Mouse (Mus musculus): Measurements from ENCODE around the gene Otud7b.

Otud7b gene

DNA sequence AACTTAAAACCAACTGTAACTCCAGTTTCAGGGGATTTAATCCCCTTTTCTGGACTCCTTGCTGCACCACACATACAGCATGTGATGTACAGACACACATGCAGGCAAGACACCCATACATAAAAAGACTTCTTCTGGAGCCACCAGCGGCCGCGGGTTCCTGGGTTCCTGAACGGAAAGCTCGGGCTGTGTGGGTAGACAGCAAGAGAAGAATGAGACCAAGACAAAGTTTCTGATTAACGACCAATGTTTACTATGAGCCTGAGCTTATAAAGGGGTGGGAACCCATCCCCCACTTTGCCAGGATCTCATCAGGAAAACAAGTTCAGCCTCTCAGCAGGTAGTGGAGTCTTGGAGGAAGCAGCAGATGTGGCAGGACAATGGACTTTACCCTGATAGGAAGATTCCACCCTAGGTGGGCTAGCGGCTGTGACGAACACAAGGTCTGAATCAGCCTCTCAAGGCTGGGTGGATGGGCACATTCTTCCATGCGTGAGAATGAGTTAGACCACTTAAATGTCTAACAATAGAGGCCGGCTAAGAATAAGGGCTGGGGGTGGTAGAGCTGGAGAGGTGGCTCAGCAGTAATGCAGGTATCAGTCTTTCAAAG is 20.1 kb upstream of the Otud7b start:
- no peak for DNase-seq (ENCODE audit: low spot score)

DNA sequence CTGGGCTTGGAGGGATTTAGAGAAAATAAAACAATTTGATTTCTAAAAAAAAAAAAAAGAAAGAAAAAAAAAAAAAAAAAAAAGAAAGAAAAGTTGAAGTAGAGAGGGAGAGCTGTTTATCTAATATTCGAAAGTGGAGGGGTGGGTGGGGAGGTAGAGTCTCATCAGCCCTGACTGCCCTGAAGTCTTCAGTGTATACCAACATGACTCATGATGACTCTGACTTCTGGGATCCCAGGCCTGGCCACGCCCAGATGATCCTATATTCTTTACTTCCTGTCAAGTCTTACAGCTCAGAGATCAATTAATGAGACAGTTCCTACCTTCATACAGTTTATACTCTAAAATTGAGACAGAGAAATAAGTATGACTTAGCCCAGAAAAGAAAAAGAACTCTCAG is 17.1 kb upstream of the Otud7b start:
- DNase-seq (ENCODE audit: low spot score), result no peak

DNA sequence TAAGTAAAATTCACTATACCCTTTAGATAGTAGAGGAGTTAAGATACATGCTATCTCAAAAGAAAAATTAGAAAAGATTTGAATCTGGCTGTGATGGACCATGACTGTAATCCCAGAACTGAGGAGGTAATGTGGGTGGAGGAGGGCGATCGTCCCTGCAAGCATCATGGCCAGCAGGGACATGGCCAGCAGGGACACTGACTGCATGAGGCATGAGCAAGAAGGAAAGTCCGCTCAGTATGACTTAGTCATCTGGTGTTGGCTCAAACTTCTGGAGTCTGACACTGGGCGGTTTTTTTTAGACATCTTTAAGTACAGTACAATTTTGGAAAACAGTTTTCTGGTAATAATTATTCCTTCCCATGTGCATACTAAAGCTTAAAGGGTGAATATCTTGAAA is 16.5 kb upstream of the Otud7b start:
- no peak for DNase-seq (ENCODE audit: low spot score)

DNA sequence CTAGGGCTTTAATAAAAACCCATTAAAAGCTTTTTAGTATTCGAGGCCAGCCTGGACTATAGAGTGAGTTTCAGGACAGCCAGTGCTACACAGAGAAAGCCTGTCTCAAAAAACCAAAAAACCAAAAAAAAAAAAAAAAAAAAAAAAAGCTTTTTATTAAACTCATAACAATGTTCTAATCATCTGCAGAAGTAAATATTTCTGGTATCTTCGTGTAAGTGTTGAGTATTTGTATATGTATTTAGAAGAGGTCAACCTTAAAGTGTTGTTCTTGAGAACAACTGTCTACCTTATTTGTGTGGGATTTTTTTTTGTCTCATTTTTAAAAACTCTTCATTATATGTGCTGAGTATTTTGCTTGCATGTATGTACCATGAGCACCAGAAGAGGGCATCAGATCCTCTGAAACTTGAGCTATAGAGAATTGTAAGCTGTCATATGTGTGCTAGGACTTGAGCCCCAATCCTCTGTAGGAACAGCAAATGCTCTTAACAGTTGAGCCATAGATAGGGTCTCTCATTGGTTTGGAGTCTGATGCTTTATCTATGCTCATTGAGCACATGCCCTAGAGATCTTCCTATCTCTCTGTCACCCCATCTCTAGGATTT is 14.3 kb upstream of the Otud7b start:
- DNase-seq (ENCODE audit: low spot score), result no peak

DNA sequence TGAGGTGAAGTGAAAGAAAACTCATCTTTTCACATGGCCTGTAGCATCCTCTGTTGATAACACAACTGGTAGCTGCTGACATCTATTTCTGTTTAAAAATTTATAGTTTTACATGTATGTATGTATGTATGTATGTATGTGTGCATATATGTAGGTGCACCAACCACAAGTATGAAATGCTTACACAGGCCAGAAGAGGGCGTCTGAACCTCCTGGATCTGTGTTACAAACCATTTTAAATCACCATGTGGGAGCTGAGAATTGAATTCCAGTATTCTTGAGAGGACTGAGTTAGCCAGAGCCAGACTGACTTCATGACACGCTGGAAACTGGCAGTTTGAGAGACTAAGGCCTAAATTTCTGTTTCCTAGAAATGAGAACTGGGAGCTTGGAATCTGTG is 13.2 kb upstream of the Otud7b start:
- DNase-seq (ENCODE audit: low spot score), result no peak

DNA sequence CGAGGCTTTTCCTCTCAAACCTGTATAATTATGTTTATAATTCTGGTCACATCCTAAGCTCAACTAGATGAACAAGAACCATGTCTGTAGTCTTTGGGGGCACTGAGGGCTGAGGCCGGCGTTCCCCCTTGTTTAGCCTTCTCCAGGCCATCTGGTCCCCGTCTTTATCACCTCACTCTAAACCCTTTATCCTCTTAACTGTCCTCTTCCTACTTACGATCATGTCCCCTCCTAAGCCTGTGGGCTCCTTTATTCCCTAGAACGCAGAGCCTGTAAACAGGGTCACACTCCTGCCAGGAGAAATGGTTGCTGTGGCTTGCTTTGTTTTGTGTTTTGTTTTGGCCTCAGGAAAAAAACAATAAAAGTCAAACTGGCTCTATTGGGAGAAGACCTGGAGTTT is 12.4 kb upstream of the Otud7b start:
- DNase-seq (ENCODE audit: low spot score), result no peak

DNA sequence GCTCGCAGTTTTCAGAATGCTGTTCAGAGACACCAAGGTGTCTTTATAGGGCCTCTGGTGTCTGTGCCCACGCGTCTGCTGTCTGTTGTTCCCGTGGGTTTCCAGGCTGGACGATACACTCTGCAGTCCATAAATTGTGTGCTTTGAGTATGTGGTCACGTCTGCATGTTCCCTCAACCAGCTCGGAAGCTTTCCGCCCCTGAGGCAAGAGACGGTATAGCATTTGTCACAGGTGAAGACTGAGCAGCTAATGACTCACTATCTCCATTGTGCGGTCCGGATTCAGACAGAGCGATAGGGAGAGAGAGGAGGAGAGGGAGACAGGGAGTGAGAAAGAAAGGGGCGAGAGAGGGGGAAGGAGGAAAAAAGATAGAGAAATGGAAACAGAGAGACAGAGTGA is 10.8 kb upstream of the Otud7b start:
- no peak for DNase-seq (ENCODE audit: low spot score)

DNA sequence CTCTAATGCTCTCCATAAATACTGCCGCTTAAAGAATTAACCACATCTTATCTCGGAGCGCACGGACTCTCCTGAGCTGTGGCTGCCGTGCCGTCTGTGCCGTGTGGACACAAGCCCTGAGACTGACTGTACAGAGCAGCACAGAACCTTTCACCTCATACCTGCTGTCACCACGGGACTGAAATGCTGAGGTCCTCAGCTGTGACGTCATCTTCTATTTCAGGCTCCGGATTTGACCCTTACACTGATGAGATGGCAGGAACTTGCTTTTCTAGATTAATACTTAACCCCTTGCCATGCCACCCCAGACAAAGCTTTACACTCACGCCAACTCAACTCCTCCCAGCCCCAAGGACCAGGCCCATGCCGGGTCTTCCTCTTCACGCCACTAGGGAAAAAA is 10.1 kb upstream of the Otud7b start:
- no peak for DNase-seq (ENCODE audit: low spot score)

DNA sequence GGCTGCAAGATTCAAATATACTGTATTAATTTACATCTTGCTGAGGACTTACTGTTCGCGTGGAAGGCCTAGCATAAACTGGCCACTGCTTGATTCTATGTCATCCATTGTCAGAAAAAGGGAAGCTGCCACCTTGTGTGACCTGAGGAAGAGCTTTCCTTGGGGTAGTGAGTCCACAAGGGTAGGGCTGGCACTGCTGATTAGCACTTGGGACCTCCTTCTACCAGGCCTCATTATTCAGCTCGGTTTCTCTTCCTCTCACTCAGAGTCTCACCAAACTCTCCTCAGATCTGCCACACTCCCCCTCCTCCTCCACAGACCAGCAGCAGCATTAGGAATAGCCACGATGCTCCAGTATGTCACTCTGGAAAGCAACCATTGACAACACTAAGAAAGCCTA is 6.2 kb upstream of the Otud7b start:
- DNase-seq (ENCODE audit: low spot score), result no peak

DNA sequence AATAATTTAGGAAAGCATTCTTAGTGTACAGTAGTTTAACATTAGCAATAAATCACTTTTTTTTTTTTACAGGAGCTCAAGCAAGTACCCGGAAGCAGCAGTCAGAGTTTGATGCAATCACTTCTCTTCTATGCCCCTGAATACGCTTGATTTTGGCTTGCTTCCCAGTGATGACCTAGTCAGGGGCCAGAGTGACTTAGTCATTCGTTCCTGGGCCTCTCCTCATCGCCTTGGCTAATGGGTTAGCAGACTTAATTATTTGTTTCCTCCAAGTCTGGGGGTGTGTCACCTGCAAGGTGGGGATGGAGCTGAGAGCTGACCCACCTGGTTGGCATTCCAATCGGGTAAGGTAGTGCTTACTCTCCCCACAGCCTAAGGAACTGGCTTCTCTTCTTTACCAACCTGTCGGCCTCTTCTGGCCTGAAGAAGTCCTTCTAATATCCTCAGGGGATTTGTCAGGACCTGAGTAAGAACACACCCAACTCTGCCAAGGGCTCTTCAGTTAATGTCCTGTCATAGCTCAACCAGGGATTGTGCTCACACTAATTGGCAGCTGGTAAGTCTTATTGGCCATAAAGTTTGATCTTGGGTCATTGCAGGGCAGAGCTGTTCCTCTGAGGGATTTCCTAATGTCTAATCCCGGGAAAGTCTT is 5.6 kb upstream of the Otud7b start:
- DNase-seq (ENCODE audit: low spot score), result no peak

DNA sequence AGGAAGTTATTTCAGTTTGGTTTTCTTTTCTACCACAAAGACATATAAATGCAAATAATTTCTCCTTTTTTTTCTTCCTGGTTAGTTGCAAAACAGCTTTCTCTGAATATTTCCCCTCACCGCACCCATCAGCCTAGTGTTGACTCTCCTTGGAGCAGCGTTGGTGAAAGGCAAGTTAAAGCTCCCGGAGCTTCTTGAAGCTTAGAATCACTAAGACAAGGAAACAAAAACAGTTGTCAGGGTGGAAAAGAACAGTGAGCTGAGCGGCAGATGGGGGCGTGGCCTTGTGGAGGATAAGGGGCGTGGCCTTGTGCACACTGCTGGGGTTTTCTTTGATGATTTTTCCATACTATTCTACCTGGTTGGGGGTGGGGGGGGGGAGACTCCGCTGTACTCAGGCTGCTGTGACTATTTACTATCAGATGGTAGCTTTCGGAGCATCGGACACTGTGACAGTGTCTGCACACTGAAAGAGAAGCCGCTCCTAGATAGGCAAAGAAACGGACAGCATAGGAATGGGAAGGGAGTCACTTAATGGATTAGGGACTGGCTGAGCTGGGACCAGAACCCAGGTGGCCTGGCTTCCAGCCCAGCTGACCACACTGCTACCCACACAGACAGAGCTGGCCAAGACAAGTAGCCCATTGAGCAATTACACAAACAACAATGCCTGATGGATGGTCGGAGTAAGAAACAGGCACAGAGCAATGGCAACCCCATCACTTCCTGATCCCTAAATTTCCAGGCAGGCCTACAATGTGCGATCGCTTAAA is 2.0 kb upstream of the Otud7b start:
- no peak for DNase-seq (ENCODE audit: low spot score)

DNA sequence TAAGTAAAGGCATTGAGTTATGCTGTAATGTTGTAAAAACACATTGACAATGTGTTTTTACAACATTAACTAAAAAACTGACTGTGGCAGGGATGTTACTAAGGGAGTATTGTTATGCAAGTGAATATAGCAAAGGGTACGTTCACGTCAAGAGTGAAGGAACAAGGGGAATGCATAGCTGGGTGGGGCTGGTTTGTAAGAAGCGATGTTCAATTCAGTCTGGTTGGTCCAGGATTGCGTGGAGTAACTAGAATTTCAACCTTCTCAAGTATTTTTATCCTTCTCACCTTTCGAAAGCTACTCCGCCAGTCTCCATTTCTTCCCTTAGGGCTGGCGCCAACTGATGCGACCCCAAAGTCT is 446 bp upstream of the Otud7b start:
- no peak for DNase-seq (ENCODE audit: low spot score)

DNA sequence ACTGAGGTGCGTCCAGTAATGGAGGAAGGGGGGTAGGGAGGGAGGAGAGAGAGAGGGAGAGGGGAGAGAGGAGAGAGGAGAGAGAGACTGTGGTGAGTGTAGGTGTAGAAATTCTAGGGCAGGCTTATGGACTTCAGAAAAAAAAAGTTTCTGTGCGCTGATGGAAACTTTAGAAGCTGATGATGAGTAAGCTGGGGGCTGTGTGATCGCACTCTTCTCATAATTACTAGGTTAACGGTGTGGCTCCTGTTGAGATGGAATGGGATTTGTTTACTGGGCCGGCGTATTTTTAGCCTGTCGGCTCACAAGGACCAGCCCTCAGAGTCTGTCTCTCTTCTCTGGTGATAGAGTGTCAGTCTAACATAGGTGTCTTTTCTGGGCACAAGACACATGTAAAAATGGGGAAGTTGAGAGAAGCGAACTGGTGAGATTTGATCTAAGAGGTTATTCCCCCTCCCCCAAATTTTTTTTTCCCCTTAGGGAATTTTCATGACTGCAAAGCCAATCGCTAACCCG is 963 bp downstream of the Otud7b start:
- DNase-seq (ENCODE audit: low spot score), result no peak

DNA sequence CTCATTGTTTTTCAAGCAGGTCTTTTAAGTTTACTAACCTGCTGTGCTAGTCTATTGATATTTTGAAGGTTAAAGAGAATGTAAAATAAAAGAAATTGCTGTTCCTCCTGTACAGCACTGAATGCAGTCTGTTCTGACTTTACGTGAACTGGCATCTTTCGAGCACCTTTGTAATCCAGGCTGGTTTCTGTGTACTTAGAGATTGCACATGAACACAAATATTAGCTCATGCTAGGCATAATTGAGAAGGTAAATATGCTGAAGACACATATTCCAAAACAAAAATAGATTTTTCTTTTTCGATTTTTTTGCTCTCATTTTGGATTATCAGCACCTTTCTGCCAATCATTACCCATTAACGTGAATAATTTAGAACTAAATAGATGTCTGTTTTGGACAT is 1.8 kb downstream of the Otud7b start:
- DNase-seq (ENCODE audit: low spot score), result no peak

DNA sequence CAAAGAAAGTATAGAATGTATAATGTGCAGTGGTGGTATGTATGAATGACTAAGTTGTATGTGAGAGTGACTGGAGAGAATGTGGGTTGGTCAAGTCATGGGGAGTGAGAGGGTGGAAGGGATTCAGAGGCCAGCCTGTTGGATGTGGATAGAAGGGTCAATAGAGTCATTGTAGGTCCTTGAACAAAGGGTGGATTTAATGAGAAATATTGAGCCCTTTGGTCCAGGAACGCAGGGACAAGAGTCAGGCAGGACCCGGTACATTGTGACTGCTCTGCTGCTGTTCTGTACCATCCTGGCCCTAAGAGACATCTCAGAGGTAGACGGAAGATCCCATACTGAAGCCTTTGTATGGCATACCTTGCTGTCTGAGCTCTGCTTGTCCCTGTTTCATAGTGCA is 4.0 kb downstream of the Otud7b start:
- no peak for DNase-seq (ENCODE audit: low spot score)

DNA sequence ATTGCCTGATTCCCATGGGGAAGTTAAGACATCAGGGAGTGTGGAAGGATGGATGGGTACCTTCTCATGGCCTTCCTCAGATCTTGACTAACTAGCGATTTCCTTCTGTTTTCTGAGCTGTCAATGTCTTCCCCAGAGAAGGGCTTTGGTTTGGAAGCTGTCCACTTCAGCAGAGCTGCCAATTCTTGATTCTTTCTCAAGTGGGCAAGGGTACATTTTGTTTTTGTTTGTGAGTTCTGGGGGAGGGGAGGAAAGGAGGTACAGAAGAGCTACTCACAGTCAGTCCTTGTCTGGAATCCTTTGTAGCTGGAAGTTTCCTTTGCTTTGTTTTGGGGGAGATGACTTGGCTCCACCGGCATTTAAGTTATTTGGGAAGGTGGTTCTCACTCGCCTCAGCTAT is 8.9 kb downstream of the Otud7b start:
- DNase-seq (ENCODE audit: low spot score), result no peak

DNA sequence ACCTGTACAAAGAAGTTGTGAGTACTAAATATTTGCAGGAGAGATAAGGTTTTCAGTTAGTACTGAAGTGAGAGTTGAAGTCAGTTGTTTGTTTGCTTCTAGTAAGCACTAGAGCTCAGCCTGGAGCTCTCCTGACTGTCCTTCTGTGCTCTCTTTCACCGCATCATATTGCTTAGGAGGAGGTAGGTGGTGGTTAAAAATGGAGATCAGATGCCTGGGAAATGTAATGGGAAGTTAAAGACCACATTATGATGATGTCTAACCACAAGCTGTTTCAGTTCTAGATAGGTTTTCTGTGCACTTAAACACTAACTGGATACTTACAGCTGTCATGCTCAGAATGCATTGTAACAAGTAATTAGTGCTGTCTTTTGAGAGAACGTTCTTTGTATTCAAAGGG is 13.8 kb downstream of the Otud7b start:
- no peak for DNase-seq (ENCODE audit: low spot score)

DNA sequence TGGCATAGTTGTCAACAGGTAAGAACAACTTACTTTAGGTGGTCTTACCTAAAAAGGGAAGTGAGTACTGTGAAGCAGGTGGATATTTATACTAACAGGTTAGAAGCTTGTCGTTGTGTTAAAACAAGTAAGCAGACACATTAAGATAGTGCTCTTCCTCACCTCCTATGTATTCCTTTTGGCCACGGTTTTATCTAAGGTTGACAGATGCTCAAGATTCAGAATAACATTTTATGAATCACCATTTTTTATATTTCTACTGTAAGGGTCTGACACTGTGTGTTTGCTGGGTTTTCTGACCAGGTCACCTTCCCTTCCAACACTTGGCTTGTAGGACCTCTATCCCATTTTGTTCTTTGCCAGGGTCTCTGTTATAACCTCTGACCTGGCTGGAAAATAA is 14.4 kb downstream of the Otud7b start:
- DNase-seq (ENCODE audit: low spot score), result no peak

DNA sequence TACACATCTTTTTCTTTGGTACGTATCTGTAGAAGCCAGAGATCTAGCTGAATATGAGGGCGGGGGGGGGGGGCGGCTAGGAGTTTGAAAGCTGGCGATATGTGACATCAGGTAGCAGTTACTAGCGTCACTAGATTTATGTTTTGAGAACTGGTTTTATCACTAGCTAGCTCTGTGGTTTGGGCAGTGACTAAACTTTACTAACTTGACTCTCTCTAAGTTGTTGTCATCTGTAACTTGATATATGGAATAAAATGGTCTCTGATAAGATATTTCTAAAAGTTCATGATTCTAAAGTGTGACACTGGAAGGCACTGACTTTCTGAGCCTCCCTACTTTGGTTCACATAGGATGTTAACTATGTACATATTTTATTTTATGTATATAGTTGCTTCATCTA is 19.9 kb downstream of the Otud7b start:
- no peak for DNase-seq (ENCODE audit: low spot score)

DNA sequence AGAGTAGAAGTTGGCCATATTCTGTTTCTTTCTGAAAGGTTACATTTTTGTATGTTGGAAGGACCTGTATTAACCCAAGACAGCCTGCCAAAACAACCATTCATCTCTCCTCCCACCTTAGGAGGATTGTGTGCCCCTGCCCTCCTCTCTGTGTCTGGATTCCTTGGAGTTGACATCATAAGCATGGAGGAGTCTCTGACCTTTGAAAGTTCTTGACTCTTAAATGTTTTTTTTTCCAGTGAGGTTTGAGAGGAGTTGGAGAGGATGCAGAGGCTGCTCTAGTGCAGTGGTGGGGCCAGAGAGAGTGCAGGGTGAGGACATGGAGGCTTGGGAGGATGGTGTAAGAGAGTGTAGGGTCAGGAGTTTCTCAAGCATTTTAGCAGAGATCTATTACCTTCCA is 23.8 kb downstream of the Otud7b start:
- DNase-seq (ENCODE audit: low spot score), result no peak

DNA sequence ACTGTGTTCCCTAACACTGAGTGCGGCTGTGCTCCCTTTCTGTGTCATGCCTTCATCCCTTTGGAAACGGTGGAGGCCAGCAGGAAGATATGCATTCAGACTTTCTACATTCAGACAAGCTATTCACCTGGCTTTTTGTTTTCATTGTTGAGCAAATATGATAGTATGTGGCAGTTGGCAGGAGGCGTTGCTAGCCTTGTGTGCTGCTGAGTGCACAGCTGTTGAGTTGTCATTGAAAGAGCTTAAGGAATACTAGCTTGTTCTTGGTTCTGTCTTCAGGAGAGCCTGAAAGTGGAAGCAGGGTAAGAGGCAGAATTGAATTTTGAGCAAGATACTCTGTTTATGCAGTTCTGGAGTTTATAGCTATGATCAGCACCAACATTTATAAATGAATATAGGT is 28.2 kb downstream of the Otud7b start:
- no peak for DNase-seq (ENCODE audit: low spot score)

DNA sequence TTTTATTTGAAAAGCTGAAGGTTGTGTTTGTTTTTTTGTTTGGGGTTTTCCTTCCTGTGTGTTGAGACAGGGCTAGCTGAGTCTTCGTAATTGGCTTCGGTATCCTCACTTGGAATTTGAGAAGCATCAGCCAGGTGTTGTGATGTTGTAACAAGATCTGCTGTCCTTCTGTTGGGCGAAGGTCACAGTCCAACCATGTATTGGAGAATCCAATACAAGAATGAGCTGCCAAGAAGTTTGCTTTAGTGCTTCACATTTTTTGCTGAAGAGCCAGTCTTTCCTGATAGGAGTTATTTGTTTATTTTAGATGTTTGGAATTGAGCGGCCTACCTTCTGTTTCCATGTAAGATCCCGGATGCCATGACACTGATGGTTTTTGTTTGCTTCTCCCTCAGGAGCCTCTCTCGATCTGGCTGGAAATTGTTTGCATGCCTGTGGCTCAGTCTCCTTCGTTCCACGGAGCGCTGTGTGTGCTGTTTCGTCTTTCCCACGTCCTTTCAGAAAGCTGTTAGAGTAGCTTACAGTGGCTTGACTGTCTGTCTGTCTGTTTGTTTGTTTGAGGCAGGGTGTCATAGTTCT is 29.1 kb downstream of the Otud7b start:
- DNase-seq (ENCODE audit: low spot score), result no peak

DNA sequence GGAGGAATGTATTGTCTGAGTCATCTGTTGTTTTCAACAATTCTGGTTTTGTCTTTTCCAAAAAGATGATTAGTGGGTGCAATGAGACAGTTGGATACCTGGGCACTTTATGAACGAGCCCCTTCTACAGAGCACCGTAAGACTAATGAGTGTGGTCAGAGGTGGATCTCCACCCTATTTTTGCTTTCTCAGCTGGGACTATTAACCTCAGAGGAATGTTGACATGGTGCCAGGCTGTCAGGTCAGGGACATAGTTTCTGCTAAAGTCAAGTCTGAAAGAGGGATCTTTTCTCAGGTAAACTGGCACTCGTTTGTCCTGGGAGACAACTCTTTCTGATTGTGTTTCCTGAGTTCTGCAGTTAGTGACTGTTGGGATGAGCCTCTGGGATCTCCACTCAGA is 30.7 kb downstream of the Otud7b start:
- DNase-seq (ENCODE audit: low spot score), result no peak
